Mouse (Mus musculus): ENCODE data around the gene Kcnk3. TPM values are rescaled to one million over a fixed set of nuclear protein-coding genes. Genes with fewer than 3 reads are reported as not detected.
A peak's percentile ranks its signal among the peaks of the same experiment; 100 is the strongest.

Gene Kcnk3
- polyA plus RNA-seq, 1 experiment from 2014 or later, result 0.68 TPM

- Histone ChIP-seq H3K4me1 (no peaks in the 10 kb centered on the region), H3K27me3 (no peaks in the 10 kb centered on the region), H3K27ac (no peak overlapping the region), H3K4me2 (no peak overlapping the region), H3K36me3 (no peaks in the 10 kb centered on the region), H3K9ac (no peak overlapping the region), H3K4me3 (no peak overlapping the region), H3K9me3 (no peaks in the 10 kb centered on the region)
- WGBS, result 70% methylated on average over 5 of the region's 5 CpGs
- no peak for ATAC-seq (ENCODE audit: insufficient number of reproducible peaks, low FRiP score, low TSS enrichment, low read depth)
These were observed 16.1 kb upstream of the Kcnk3 start for GRCm38 (mm10) chr5:30571820-30572219.

GRCm38 (mm10) chr5:30574367-30574766 lies 13.6 kb upstream of the Kcnk3 start:
- Histone ChIP-seq H3K9me3 (no peaks in the 10 kb centered on the region), H3K36me3 (no peaks in the 10 kb centered on the region), H3K4me3 (no peak overlapping the region), H3K27ac (no peak overlapping the region), H3K4me1 (no peaks in the 10 kb centered on the region), H3K4me2 (no peak overlapping the region), H3K9ac (no peak overlapping the region), H3K27me3 (no peaks in the 10 kb centered on the region)
- no peak for ATAC-seq (ENCODE audit: insufficient number of reproducible peaks, low FRiP score, low TSS enrichment, low read depth)
- WGBS, result 85% methylated on average over 8 of the region's 8 CpGs

- H3K9ac ChIP-seq, result no peak overlapping the region
- no peaks in the 10 kb centered on the region for H3K27me3 ChIP-seq
- no peak for ATAC-seq (ENCODE audit: insufficient number of reproducible peaks, low FRiP score, low TSS enrichment, low read depth)
- no peaks in the 10 kb centered on the region for H3K9me3 ChIP-seq
- 79% methylated on average over 7 of the region's 7 CpGs for WGBS
- no peak overlapping the region for H3K27ac ChIP-seq
- no peaks in the 10 kb centered on the region for H3K36me3 ChIP-seq
- H3K4me3 ChIP-seq, result no peak overlapping the region
- no peak overlapping the region for H3K4me2 ChIP-seq
- H3K4me1 ChIP-seq, result no peaks in the 10 kb centered on the region
These were observed 11.7 kb upstream of the Kcnk3 start for GRCm38 (mm10) chr5:30576233-30576632.

- Histone ChIP-seq H3K36me3 (no peaks in the 10 kb centered on the region), H3K4me3 (no peak overlapping the region), H3K9me3 (no peaks in the 10 kb centered on the region), H3K27ac (no peak overlapping the region), H3K4me2 (no peak overlapping the region), H3K4me1 (no peaks in the 10 kb centered on the region), H3K27me3 (no peaks in the 10 kb centered on the region), H3K9ac (no peak overlapping the region)
- WGBS, result 56% methylated on average over 9 of the region's 9 CpGs
- ATAC-seq (ENCODE audit: insufficient number of reproducible peaks, low FRiP score, low TSS enrichment, low read depth), result no peak
These were observed 10.7 kb upstream of the Kcnk3 start for GRCm38 (mm10) chr5:30577251-30577650.

- no peak overlapping the region for H3K4me3 ChIP-seq
- H3K9me3 ChIP-seq, result no peaks in the 10 kb centered on the region
- no peaks in the 10 kb centered on the region for H3K4me1 ChIP-seq
- no peak overlapping the region for H3K9ac ChIP-seq
- no peaks in the 10 kb centered on the region for H3K27me3 ChIP-seq
- H3K4me2 ChIP-seq, result no peak overlapping the region
- H3K27ac ChIP-seq, result no peak overlapping the region
- 75% methylated on average over 12 of the region's 12 CpGs for WGBS
- H3K36me3 ChIP-seq, result no peaks in the 10 kb centered on the region
- no peak for ATAC-seq (ENCODE audit: insufficient number of reproducible peaks, low FRiP score, low TSS enrichment, low read depth)
These were observed 10.2 kb upstream of the Kcnk3 start for GRCm38 (mm10) chr5:30577654-30578310.

GRCm38 (mm10) chr5:30578445-30579080 lies 9.4 kb upstream of the Kcnk3 start:
- Histone ChIP-seq H3K27ac (no peak overlapping the region), H3K9me3 (no peaks in the 10 kb centered on the region), H3K27me3 (no peaks in the 10 kb centered on the region), H3K4me2 (no peak overlapping the region), H3K9ac (no peak overlapping the region), H3K36me3 (no peaks in the 10 kb centered on the region), H3K4me1 (no peaks in the 10 kb centered on the region), H3K4me3 (no peak overlapping the region)
- ATAC-seq (ENCODE audit: insufficient number of reproducible peaks, low FRiP score, low TSS enrichment, low read depth), result no peak
- WGBS, result 76% methylated on average over 6 of the region's 6 CpGs

GRCm38 (mm10) chr5:30580725-30581124 lies 7.2 kb upstream of the Kcnk3 start:
- Histone ChIP-seq H3K9me3 (no peaks in the 10 kb centered on the region), H3K4me3 (no peak overlapping the region), H3K9ac (no peak overlapping the region), H3K4me2 (no peak overlapping the region), H3K4me1 (no peaks in the 10 kb centered on the region), H3K27me3 (peaks cover 17% of the 10 kb centered on the region), H3K27ac (no peak overlapping the region), H3K36me3 (no peaks in the 10 kb centered on the region)
- ATAC-seq (ENCODE audit: insufficient number of reproducible peaks, low FRiP score, low TSS enrichment, low read depth), result no peak
- WGBS, result 22% methylated on average over 6 of the region's 6 CpGs

GRCm38 (mm10) chr5:30582017-30582416 lies 6.0 kb upstream of the Kcnk3 start:
- no peaks in the 10 kb centered on the region for H3K4me1 ChIP-seq
- H3K27me3 ChIP-seq, result peaks cover 29% of the 10 kb centered on the region
- no peak overlapping the region for H3K4me2 ChIP-seq
- no peak for ATAC-seq (ENCODE audit: insufficient number of reproducible peaks, low FRiP score, low TSS enrichment, low read depth)
- H3K36me3 ChIP-seq, result no peaks in the 10 kb centered on the region
- no peak overlapping the region for H3K4me3 ChIP-seq
- no peak overlapping the region for H3K9ac ChIP-seq
- WGBS, result 75% methylated on average over 5 of the region's 5 CpGs
- no peak overlapping the region for H3K27ac ChIP-seq
- no peaks in the 10 kb centered on the region for H3K9me3 ChIP-seq

GRCm38 (mm10) chr5:30586616-30587015 lies 1.4 kb upstream of the Kcnk3 start:
- WGBS, result 85% methylated on average over 3 of the region's 3 CpGs

GRCm38 (mm10) chr5:30587101-30587500 lies 869 bp upstream of the Kcnk3 start:
- no peak for ATAC-seq (ENCODE audit: insufficient number of reproducible peaks, low FRiP score, low TSS enrichment, low read depth)
- H3K27ac ChIP-seq, result no peak overlapping the region
- H3K9me3 ChIP-seq, result no peaks in the 10 kb centered on the region
- no peak overlapping the region for H3K9ac ChIP-seq
- peaks cover 15% of the 10 kb centered on the region for H3K4me1 ChIP-seq
- H3K36me3 ChIP-seq, result no peaks in the 10 kb centered on the region
- peaks cover 78% of the 10 kb centered on the region for H3K27me3 ChIP-seq
- WGBS, result 25% methylated on average over 2 of the region's 2 CpGs
- H3K4me3 ChIP-seq, result no peak overlapping the region
- no peak overlapping the region for H3K4me2 ChIP-seq

More at GRCm38 (mm10) chr5:30586616-30587015, 1.4 kb upstream of the Kcnk3 start:
- no peak for ATAC-seq (ENCODE audit: insufficient number of reproducible peaks, low FRiP score, low TSS enrichment, low read depth)
- Histone ChIP-seq H3K27ac (no peak overlapping the region), H3K4me3 (no peak overlapping the region), H3K27me3 (peaks cover 75% of the 10 kb centered on the region), H3K36me3 (no peaks in the 10 kb centered on the region), H3K4me2 (no peak overlapping the region), H3K9ac (no peak overlapping the region), H3K4me1 (peaks cover 15% of the 10 kb centered on the region), H3K9me3 (no peaks in the 10 kb centered on the region)

- H3K4me2 ChIP-seq, result peak overlapping the region; percentile 92
- no peak overlapping the region for H3K9ac ChIP-seq
- peaks cover 17% of the 10 kb centered on the region for H3K4me1 ChIP-seq
- no peaks in the 10 kb centered on the region for H3K36me3 ChIP-seq
- under 1% methylated on average over 62 of the region's 70 CpGs for WGBS
- peaks cover 81% of the 10 kb centered on the region for H3K27me3 ChIP-seq
- no peaks in the 10 kb centered on the region for H3K9me3 ChIP-seq
- ATAC-seq (ENCODE audit: insufficient number of reproducible peaks, low FRiP score, low TSS enrichment, low read depth), result no peak
- peak overlapping the region; percentile 40 for H3K4me3 ChIP-seq
- no peak overlapping the region for H3K27ac ChIP-seq
These were observed 465 bp downstream of the Kcnk3 start for GRCm38 (mm10) chr5:30588301-30588968.

GRCm38 (mm10) chr5:30589069-30589468 lies 1.1 kb downstream of the Kcnk3 start:
- Histone ChIP-seq H3K27me3 (peaks cover 78% of the 10 kb centered on the region), H3K36me3 (no peaks in the 10 kb centered on the region), H3K4me1 (peaks cover 22% of the 10 kb centered on the region), H3K4me2 (peak overlapping the region; percentile 92), H3K9ac (no peak overlapping the region), H3K4me3 (peak overlapping the region; percentile 40), H3K9me3 (no peaks in the 10 kb centered on the region), H3K27ac (no peak overlapping the region)
- 50% methylated on average over 4 of the region's 4 CpGs for WGBS
- ATAC-seq (ENCODE audit: insufficient number of reproducible peaks, low FRiP score, low TSS enrichment, low read depth), result no peak
